Mouse (Mus musculus) intestine, embryonic 16.5 days (tissue): ENCODE data around the gene B3galnt1. TPM values are rescaled to one million over a fixed set of nuclear protein-coding genes. Genes with fewer than 3 reads are reported as not detected.

Experiments used
- ATAC-seq: fragments of 200-750 bp; cut with Nextera tagmentation; 2 replicates; pipeline ENCODE4 v1.8.0; 2017; ENCODE audit warnings: moderate TSS enrichment, moderate library complexity
- H3K27ac ChIP-seq: fragments of 300-500 bp; sonication (generic); 2 replicates; pipeline ENCODE4 v1.5.1; 2014; ENCODE audit warnings: mild to moderate bottlenecking, low read length
- H3K27me3 ChIP-seq: fragments of 300-500 bp; sonication (generic); replicated peaks from 2 replicates; pipeline ENCODE4 v1.6.1; 2014; ENCODE audit warnings: low read length, control low read depth, mixed read lengths; ENCODE audit not compliant: control insufficient read depth, insufficient read depth
- H3K36me3 ChIP-seq: fragments of 300-500 bp; sonication (generic); 2 replicates; pipeline ENCODE4 v1.6.1; 2014; ENCODE audit warnings: low read length, control low read depth; ENCODE audit not compliant: control insufficient read depth, insufficient read depth
- H3K4me1 ChIP-seq: fragments of 300-500 bp; sonication (generic); 2 replicates; pipeline ENCODE4 v1.6.1; 2014; ENCODE audit warnings: low read length, control low read depth, mixed read lengths; ENCODE audit not compliant: control insufficient read depth, insufficient read depth
- H3K4me2 ChIP-seq: fragments of 300-500 bp; sonication (generic); 2 replicates; pipeline ENCODE4 v1.6.1; 2014; ENCODE audit warnings: low read depth, low read length, control low read depth
- H3K4me3 ChIP-seq: fragments of 300-500 bp; sonication (generic); 2 replicates; pipeline ENCODE4 v1.5.1; 2014; ENCODE audit warnings: mild to moderate bottlenecking, low read length
- H3K9ac ChIP-seq: fragments of 300-500 bp; sonication (generic); 2 replicates; pipeline ENCODE4 v1.6.1; 2014; ENCODE audit warnings: low read depth, low read length
- H3K9me3 ChIP-seq: fragments of 300-500 bp; sonication (generic); 2 replicates; pipeline ENCODE4 v1.6.1; 2016; ENCODE audit warnings: low read length, control low read depth; ENCODE audit not compliant: control insufficient read depth
- WGBS: fragments of 180-500 bp; shearing (Covaris S2); extraction: QIAGEN DNeasy Blood & Tissue Kit; methylation state at CpG from one replicate; pipeline ENCODE4 v1.1.7; 2014; 5-methylcytosine and 5-hydroxymethylcytosine counted together
- polyA plus RNA-seq: library from polyadenylated mRNA; unstranded; fragments of >200 nt; fragmentation: Nextera tagmentation; extraction: Ambion mirVana; gene quantifications from 2 replicates; pipeline ENCODE4 v1.2.1, GENCODE M21; 2015

B3galnt1 gene
- polyA plus RNA-seq, 1 experiment from 2014 or later = 27.0 TPM

GRCm38 (mm10) chr3:69549602-69550001 lies 49.2 kb downstream of the B3galnt1 start:
- Histone ChIP-seq H3K4me3 (no peak overlapping the region), H3K27me3 (no peaks in the 10 kb centered on the region), H3K27ac (no peak overlapping the region), H3K4me2 (no peak overlapping the region), H3K9ac (no peak overlapping the region), H3K4me1 (no peaks in the 10 kb centered on the region), H3K36me3 (no peaks in the 10 kb centered on the region), H3K9me3 (no peaks in the 10 kb centered on the region)
- WGBS = 79% methylated on average over 4 of the region's 4 CpGs
- ATAC-seq = no peak

GRCm38 (mm10) chr3:69548704-69549455 lies 49.9 kb downstream of the B3galnt1 start:
- WGBS = 73% methylated on average over 22 of the region's 22 CpGs
- no peak overlapping the region for H3K4me3 ChIP-seq

GRCm38 (mm10) chr3:69545017-69545416 lies 53.7 kb downstream of the B3galnt1 start:
- no peaks in the 10 kb centered on the region for H3K36me3 ChIP-seq
- no peak for ATAC-seq
- no peak overlapping the region for H3K9ac ChIP-seq
- no peak overlapping the region for H3K4me2 ChIP-seq
- H3K27me3 ChIP-seq = no peaks in the 10 kb centered on the region
- H3K27ac ChIP-seq = no peak overlapping the region
- H3K9me3 ChIP-seq = no peaks in the 10 kb centered on the region
- WGBS = 63% methylated on average over 5 of the region's 5 CpGs
- no peaks in the 10 kb centered on the region for H3K4me1 ChIP-seq
- H3K4me3 ChIP-seq = no peak overlapping the region

More at GRCm38 (mm10) chr3:69548704-69549455, 49.9 kb downstream of the B3galnt1 start:
- no peaks in the 10 kb centered on the region for H3K36me3 ChIP-seq
- no peak overlapping the region for H3K9ac ChIP-seq
- ATAC-seq = no peak
- no peak overlapping the region for H3K4me2 ChIP-seq
- no peak overlapping the region for H3K27ac ChIP-seq
- H3K9me3 ChIP-seq = no peaks in the 10 kb centered on the region
- no peaks in the 10 kb centered on the region for H3K4me1 ChIP-seq
- H3K27me3 ChIP-seq = no peaks in the 10 kb centered on the region

- no peaks in the 10 kb centered on the region for H3K36me3 ChIP-seq
- no peak overlapping the region for H3K4me3 ChIP-seq
- WGBS = 100% methylated on average over 1 of the region's 1 CpGs
- no peak overlapping the region for H3K4me2 ChIP-seq
- no peaks in the 10 kb centered on the region for H3K27me3 ChIP-seq
- no peak overlapping the region for H3K27ac ChIP-seq
- H3K9ac ChIP-seq = no peak overlapping the region
- no peaks in the 10 kb centered on the region for H3K9me3 ChIP-seq
- H3K4me1 ChIP-seq = peaks cover 3% of the 10 kb centered on the region; the same call in 1 of the 2 replicates
- no peak for ATAC-seq
Measured at GRCm38 (mm10) chr3:69543730-69544129, 55.0 kb downstream of the B3galnt1 start.

GRCm38 (mm10) chr3:69542962-69543361 lies 55.8 kb downstream of the B3galnt1 start:
- no peaks in the 10 kb centered on the region for H3K27me3 ChIP-seq
- H3K4me1 ChIP-seq = peaks cover 3% of the 10 kb centered on the region; the same call in 1 of the 2 replicates
- no peak for ATAC-seq
- no peak overlapping the region for H3K4me2 ChIP-seq
- WGBS = 80% methylated on average over 8 of the region's 8 CpGs
- no peak overlapping the region for H3K4me3 ChIP-seq
- no peak overlapping the region for H3K9ac ChIP-seq
- H3K27ac ChIP-seq = no peak overlapping the region
- no peaks in the 10 kb centered on the region for H3K36me3 ChIP-seq
- H3K9me3 ChIP-seq = no peaks in the 10 kb centered on the region

GRCm38 (mm10) chr3:69535941-69536647 lies 62.7 kb downstream of the B3galnt1 start:
- peak overlapping the region; percentile 38; the same call in 1 of the 2 replicates for H3K9ac ChIP-seq

GRCm38 (mm10) chr3:69535486-69535885 lies 63.3 kb downstream of the B3galnt1 start:
- Histone ChIP-seq H3K4me2 (no peak overlapping the region), H3K27me3 (no peaks in the 10 kb centered on the region), H3K9ac (no peak overlapping the region), H3K4me3 (no peak overlapping the region), H3K36me3 (no peaks in the 10 kb centered on the region), H3K27ac (no peak overlapping the region), H3K4me1 (peaks cover 3% of the 10 kb centered on the region; the same call in 1 of the 2 replicates), H3K9me3 (no peaks in the 10 kb centered on the region)
- 81% methylated on average over 10 of the region's 10 CpGs for WGBS
- no peak for ATAC-seq

More at GRCm38 (mm10) chr3:69535941-69536647, 62.7 kb downstream of the B3galnt1 start:
- Histone ChIP-seq H3K36me3 (no peaks in the 10 kb centered on the region), H3K4me2 (no peak overlapping the region), H3K27me3 (no peaks in the 10 kb centered on the region), H3K9me3 (no peaks in the 10 kb centered on the region), H3K4me1 (peaks cover 3% of the 10 kb centered on the region; the same call in 1 of the 2 replicates), H3K4me3 (no peak overlapping the region), H3K27ac (no peak overlapping the region)
- 50% methylated on average over 25 of the region's 25 CpGs for WGBS
- peak; percentile 62 for ATAC-seq

GRCm38 (mm10) chr3:69532687-69533086 lies 66.1 kb downstream of the B3galnt1 start:
- 39% methylated on average over 4 of the region's 4 CpGs for WGBS
- Histone ChIP-seq H3K9me3 (no peaks in the 10 kb centered on the region), H3K27me3 (no peaks in the 10 kb centered on the region), H3K4me1 (no peaks in the 10 kb centered on the region; the same call in 1 of the 2 replicates), H3K27ac (no peak overlapping the region), H3K36me3 (no peaks in the 10 kb centered on the region), H3K4me3 (no peak overlapping the region), H3K9ac (no peak overlapping the region), H3K4me2 (no peak overlapping the region)
- ATAC-seq = peak; percentile 70; the same call in 1 of the 2 replicates

GRCm38 (mm10) chr3:69531511-69531910 lies 67.2 kb downstream of the B3galnt1 start:
- H3K4me3 ChIP-seq = no peak overlapping the region
- WGBS = 86% methylated on average over 9 of the region's 9 CpGs
- H3K4me1 ChIP-seq = no peaks in the 10 kb centered on the region; the same call in 1 of the 2 replicates
- no peaks in the 10 kb centered on the region for H3K36me3 ChIP-seq
- ATAC-seq = no peak
- H3K27me3 ChIP-seq = no peaks in the 10 kb centered on the region
- no peak overlapping the region for H3K9ac ChIP-seq
- no peak overlapping the region for H3K27ac ChIP-seq
- no peak overlapping the region for H3K4me2 ChIP-seq
- no peaks in the 10 kb centered on the region for H3K9me3 ChIP-seq
